Mouse (Mus musculus) T-cell, adult 2 months (primary cell): ENCODE measurements around the gene Ssh1.

ENCODE experiments used
- DNase-seq: peaks from one replicate; pipeline ENCODE4 v3.0.0; 2022; ENCODE audit warnings: low spot score

The Ssh1 gene

DNA sequence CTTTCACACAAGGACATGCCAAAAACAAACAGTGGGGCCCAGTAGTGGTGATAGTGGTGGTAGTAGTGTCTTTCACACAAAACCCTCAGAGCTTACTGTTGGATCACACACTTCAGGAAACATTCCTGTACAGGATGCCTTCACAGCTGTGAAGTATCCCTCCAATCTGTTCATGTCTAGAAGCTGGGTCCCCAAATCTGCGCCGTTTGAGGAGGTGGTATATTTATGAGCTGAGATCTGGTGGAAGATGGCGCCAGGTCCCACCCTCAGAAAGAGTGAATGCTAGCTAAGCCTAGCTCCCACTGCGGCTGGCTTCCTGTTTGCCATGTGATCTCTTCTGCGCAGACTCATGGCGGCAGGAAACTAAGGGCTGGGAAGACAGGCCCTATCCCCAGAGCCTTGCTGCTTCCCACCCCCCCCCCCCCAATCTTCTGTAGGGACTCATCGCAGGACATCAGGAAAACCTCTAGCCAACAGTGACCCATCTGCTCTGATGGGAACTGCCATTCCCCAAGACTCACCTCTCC lies 28.0 kb downstream of the Ssh1 start:
- DNase-seq = no peak

DNA sequence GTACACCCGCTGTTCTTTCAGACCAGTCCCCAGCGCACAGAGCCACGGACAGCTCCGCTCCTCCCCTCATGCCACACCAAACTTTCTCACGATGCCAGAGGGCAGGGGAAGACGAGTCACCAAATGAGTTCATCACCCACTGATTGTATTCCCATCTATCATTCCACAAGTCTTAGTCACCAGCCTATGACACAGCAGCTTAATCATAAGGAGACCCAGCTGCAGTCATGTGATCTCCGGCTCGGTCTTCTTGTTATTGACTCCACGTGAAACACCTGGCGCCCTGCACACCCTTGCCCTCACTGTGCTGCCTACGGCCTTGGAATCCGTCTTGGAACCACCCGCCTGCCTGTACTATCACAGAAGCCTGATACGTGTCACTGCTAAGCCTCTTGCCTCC lies 28.7 kb downstream of the Ssh1 start:
- DNase-seq = no peak

DNA sequence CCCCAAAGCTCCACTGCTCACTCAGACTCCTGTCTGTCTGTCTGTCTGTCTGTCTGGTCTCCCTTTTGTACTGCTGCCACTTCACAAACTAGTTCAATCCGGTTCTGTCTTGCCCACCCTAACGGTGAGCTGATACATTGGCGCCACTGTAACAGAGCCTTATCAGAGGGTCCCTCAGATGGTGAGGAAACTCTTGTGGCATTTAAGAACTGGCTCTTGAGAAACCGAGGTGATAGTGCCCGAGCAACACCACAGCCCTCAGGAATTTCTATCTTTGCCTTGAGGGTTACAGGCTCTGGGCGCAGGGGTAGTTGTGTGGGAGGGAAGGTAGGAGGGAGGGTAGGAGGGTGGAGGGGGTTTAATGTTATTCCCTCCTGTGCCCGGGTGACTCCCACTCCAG lies 31.9 kb downstream of the Ssh1 start:
- no peak for DNase-seq

DNA sequence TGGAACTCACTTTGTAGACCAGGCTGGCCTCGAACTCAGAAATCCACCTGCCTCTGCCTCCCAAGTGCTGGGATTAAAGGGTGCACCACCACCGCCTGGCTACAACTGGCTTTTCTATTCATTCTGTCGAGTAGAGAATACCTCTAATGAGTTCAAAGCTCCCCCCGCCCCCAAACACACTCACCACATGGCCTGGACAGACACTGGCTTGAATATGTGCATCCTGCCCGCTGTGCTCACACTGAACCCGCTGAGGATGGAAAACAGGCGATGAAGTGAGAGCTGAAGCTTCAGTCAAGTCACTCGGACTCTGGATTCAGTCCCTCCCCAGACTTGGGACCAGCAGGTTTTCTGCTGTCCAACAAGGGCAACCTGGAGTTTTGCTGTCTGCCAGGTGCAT lies 33.3 kb downstream of the Ssh1 start:
- DNase-seq = no peak

DNA sequence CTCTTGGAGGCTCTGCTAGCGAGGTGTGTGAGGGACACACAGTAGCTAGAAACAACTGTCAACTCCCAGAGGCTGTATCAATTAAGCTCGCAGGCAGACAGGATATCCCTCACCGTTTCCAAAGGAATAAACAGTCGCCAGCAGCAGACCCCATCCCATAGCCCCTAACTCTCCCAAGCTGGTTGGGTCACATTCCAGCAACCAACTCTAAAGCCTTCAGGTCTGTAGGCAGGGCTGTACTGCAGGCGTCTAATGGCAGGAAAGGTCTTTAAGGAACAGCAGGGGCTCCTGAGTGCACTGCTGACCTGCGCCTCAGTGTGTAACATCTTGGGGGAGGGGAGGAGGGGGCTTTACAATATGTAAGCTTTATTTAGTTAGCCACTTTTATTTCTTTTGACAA lies 34.7 kb downstream of the Ssh1 start:
- no peak for DNase-seq

DNA sequence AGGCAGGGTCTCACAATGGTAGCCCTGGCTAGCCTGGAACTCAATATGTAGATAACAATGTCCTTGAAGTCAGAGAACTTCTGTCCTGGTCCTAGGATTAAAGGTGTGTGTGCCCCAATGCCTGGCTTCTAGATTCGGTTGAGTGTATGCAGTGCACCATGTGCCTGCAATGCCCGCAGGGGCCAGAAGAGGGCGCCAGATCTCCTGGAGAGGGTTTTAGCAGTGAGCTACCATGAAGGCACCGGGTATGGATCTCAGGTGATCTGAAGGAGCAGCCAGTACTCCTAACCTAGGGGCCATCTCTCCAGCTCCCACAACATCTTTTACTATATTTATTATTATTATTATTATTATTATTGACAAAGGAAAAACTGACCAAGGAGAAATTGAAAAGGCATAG lies 37.2 kb downstream of the Ssh1 start:
- DNase-seq = peak; percentile 75

DNA sequence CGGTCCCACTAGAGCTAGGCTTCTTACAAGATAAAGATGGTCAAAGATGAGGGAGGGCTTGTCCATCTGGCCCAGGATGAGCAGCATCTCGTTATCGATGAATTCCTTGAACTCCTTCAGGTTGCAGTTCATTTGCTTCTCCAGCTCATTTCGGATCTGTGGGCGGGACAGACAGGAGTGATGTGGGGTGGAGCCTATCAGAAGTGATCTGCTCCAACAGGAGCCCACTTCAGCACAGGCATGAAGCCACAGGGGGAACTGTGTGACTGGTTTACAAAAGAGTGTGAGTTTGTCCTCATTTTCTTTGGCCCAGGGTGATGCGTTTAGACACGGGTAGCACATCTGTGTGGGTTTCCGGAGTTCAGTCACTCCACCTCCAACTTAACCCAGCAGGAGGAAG lies 38.0 kb downstream of the Ssh1 start:
- no peak for DNase-seq

DNA sequence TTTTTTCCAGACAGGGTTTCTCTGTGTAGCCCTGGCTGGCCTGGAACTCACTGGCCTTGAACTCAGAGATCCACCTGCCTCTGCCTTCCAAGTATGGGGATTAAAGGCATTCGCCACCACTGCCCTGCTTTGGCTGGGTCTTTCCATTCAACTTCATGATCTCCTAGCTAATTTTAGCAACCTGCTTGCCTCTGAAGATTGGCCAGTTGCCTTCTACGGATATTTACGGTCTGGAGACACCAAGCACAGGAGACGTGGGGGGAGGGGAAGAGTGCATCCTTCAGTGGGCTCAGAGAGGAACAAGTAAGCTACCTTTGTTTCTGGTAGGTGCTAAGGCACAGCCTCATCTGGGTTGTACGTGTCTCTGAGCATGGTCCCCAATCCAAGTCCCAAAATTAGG lies 38.4 kb downstream of the Ssh1 start:
- DNase-seq = no peak

DNA sequence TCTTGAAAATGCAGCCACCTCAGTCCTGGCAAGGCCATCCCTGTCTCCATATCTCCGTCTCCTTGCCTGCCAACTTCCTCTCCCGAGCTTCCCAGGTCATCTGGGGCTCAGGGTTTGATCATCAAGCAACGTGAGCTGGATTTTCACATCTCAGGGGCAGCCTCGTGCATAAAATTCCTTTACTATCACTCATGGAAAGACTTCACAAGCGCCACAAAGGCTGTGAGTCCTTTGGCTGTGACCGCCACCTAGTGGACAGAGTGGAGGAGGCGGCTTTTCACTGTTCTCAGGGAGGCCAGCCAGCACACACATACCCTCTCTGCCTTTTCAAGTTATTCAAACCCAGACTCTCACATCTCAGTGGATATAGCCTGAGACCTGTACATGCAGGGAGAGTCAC lies 39.3 kb downstream of the Ssh1 start:
- DNase-seq = peak; percentile 64

DNA sequence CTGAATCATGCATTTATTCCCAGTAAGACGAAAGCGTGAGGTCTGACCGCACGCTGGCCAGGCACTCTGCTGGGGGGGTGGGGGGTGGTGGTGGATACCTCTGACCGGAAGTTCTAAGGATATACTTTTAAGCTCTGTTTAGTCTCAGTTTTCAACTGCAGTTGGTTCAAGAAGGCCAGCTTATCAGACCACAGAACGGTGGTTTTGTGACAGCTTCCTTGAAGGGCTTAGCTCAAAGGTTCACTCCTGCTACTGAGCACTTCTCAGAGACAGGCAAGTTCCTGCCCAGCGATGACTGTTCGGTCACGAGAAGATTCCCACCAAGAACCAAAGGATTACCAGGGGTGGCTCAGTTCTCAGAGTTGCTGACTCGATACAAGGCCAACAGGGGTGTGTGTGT lies 41.2 kb downstream of the Ssh1 start:
- DNase-seq = no peak

DNA sequence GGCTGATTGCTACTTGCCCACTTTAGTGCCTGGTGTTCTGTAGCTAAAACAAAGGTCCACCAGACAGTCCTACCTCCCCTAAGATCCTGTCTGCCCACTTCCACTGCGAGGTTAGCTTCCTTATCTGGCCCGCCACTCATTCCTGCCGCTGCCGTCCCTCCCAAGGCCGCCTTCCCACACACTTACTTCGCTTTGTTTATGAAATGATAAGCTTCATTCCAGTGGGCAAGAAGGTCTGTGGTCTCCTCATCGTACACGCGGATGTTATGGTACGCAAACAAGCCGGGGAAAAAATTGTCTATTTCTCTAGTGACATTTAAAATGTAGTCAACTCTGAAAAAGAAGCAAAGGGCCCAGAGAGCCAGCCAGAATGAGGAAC lies 42.0 kb downstream of the Ssh1 start:
- no peak for DNase-seq

DNA sequence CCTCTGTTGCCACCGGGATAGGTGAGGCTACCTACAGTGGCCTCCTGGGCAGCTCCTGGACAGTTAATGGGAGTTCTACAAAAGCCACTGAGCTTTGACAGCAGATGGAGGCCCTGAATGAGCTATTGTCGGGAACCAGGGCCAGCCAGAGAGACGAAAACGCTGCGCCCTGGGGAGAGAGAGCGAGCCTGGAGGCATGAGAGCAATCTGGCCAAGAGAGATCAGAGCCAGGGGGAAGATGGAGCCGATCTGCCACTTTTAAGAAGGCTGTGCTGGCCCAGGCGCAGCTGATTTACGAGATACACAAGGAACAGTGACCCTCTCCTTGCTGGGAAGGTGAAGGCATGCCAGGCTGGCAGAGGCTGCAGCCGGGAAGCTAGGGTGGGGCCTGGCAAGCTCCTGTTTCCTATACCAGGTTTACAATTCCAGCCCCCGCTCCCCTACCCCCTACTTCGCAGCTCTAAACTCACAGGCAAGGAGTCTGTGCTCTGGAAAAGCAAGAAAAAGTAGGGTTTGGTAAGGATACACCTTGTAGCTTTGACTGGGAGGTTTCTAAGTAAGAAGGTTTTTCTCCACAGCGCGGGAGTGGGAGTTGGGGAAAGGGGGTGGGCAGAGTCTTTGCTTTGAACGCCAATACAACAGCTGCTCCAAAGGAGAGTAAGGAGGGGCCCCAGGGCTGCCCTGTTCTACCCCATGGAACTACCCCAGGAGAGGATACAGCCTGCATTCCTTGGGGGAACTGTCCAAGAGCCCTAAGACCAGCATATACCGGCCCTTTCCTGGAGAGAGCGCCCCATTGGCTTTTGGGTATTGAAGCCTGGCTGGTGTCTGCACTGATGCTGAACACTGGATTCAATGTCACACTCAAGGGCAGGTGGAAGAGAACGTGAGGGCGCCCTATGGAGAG lies 42.7 kb downstream of the Ssh1 start:
- DNase-seq = no peak

DNA sequence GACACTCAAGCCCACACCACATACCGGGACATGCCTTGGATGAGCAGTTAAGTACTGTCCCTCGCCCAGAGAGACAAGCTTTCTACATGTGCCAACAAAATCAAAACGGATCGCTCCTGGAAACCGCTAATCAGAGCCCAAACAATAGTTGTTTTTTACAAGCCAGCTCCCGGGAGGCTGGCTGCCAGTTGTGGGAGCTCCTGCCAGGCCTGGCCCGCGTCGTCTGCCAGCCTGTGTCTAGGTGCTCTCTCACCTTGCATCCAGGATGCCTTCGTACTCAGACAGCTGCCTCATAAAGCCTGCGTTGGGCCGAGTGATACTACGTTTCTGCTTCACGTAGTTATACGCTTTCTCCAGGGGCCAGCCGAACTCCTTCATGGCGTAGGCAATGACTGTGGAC lies 43.6 kb downstream of the Ssh1 start:
- no peak for DNase-seq

DNA sequence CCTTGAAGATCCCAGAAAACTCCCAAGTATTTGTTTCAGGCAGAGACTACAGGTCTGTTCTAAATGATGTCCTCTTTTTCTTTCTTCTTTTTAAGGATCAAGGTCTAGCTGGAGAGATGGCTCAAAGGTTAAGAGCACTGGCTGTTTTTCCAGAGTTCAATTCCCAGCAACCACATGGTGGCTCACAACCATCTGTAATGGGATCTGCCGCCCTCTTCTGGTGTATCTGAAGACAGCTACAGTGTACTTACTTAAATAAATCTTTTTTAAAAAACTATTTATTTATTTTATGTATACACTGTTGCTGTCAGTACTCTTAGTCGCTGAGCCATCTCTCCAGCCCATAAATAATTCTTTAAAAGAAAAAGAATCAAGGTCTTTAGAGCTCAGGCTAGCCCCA lies 46.4 kb downstream of the Ssh1 start:
- DNase-seq = no peak

DNA sequence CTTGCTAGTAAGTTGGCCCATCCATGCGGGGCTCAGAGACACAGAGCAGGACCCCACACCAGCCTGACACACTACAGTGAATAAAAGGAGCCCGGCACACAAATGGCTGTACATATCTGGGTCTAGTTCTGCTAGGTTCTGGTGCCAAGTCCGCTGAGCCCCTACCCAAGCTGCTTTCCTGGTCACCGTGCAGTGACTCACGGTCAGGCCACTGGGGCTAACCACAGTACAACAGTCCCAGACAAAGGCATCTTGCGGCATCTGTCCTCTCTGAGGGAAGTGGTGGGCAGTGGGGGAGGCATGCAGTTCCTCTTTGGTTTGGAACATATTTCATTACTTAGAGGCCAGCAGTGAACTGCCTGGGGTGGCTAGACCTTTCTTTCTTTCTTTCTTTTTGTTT lies 48.6 kb downstream of the Ssh1 start:
- DNase-seq = no peak

DNA sequence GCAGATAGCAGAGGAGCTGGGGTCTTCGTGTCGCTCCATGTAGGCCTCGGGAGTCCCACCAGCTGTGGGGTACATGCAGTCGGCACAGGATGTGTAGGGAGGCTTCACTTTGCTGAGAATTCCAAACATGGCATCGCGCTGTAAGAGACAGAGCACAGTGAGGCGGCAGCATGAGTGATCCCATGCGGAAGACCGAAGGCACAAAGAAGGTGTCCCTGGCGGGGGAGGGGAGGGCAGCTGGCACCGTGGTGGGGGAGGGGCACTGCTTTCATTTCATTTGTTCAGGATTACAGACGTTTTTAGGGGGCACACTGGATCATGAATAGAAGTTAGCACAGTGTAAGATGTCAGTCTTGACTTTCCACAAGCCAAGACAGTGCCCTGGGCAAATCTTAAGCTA lies 50.4 kb downstream of the Ssh1 start:
- DNase-seq = no peak

DNA sequence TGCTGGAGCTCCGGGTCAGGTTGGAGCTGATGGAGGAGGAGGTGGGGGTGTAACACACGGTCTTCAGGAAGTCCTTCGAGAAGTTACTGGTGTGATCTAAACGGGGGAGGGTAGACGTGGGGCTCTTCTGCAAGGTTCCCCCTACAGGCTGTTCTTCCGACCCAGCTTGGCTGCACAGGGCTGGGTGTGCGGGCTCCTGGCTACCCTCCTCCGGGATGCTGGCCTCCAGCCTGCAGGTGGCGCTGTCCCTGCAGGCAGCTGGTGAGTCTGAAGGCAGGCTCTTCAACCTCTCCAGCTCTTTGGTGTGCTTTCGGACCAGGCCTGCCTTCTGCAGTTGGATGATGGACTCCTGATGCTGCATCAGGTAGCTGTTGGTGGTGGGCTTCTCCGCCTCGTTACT lies 51.1 kb downstream of the Ssh1 start:
- peak; percentile 24 for DNase-seq

DNA sequence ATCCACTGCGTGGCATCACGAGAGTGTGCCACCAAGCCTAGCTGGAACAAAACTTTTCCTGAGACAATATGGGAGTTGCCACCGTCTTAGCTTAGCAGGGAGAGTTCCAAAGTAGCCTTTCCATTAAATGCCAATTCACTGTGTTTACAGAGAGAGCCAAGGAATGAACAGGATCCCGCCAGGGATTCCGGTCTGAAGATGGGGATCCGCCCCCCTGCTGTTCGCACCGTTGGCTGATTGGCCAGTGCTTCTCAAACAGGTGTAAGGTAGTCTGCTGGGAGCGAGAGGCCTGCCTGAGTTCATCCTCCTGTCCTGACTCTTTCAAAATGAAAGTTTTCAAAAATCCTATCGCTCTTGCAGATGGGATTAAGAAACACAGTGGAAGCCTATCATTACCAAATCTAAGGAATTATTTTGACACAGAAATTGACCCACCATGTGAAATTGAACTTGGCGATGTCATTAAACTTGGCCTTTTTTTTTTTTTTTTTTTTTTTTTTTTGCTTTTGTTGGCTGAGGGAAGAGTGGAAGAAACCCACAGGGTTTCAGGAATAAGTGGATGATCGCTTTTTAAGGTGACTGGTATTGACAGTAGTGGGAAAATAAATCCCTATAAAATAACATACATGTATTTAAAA lies 54.3 kb downstream of the Ssh1 start:
- no peak for DNase-seq

DNA sequence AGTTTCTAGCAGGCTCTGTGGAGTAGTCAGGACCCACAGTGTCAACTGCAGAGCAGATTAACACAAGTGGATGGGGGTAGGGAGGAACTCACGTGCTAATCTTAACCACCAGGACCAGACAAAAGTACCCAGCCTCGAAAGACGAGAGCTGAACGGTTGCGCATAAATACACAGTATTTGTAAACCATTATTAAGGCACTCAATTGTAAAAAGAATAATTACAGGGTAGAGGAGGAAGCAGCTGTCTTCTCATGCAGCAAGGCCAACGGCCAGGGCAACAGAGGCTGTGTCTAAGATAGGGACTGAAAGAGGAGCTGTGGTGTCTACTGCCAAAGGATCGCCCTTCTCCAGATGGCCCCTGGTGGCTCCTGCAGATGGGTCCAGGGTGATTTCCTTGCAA lies 56.0 kb downstream of the Ssh1 start:
- no peak for DNase-seq

DNA sequence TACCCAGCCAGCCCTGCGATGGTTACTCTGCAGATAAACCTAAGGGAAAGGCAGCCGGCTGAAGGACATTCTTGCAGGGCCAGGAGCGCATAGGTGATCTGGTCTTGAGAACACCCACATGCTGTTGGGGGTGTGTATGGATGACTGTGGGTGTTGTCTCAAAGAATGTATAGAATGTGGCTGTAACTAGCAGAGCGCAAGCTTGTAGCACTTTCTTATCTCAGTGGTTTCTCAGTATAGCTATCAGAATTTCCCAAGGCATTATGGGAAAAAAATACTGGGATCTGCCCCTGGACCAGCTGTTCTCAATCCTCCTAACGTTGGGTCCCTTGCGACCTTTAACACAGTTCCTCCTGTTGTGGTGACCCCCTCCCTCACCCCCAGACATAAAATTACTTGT lies 59.8 kb downstream of the Ssh1 start:
- DNase-seq = no peak

DNA sequence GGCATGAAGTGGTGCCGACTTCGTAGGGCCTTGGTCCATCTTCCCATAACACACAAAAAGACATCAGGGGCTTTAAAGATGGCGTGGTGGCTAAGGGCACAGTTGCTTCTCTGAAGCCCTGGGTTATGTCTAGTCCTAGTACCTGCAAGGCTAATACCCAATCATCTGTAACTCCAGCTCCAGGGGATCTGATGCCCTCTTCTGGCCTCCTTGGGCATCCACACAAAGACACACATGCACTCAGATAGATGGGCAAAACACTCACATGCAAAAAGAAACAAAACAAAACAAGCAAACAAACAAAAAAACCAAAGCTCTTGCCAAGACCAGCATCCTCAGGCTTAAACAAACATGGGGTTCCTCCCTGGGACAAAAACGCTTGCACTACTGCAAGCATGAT lies 60.2 kb downstream of the Ssh1 start:
- no peak for DNase-seq

DNA sequence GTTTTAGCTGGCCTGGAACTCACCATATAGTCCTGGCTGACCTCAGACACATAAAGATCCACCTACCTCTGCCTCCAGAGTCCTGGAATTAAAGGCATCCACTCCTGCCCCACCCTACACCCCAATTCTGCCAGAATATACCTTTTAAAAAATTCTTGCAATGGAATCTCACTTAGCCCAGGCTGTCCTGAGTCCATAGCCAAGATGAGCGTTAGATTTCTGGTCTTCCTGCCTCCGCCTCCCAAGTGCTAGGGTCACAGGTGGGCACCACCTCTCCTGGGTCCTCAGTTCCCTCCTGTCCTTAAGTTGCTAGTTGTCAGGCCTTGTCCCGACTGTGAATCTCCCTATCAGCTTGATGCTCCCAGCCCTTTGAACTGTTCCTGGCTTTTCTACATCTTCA lies 61.4 kb downstream of the Ssh1 start:
- no peak for DNase-seq
